Mouse (Mus musculus) spleen, postnatal 4 days (tissue): ENCODE data around the gene Kif27.

Source experiments
- DNase-seq, 2 experiments: peaks; one replicate each; pipeline ENCODE4 v3.0.0; 2022; ENCODE audit warnings: low spot score in 2 of 2

Gene Kif27

GRCm38 (mm10) chr13:58364353-58365175 is 5.6 kb upstream of the Kif27 start:
- no peak for DNase-seq

- DNase-seq, result no peak
Measured at GRCm38 (mm10) chr13:58359304-58359653, 357 bp upstream of the Kif27 start.

- DNase-seq, result no peak
Measured at GRCm38 (mm10) chr13:58352996-58353395, 5.9 kb downstream of the Kif27 start.

- no peak for DNase-seq
Measured at GRCm38 (mm10) chr13:58350606-58351005, 8.3 kb downstream of the Kif27 start.

- DNase-seq, result no peak
Measured at GRCm38 (mm10) chr13:58344505-58344904, 14.4 kb downstream of the Kif27 start.

- peak in 1 of 2 experiments; percentile 37 for DNase-seq
Measured at GRCm38 (mm10) chr13:58337456-58337855, 21.5 kb downstream of the Kif27 start.

GRCm38 (mm10) chr13:58334116-58334515 is 24.8 kb downstream of the Kif27 start:
- DNase-seq, result no peak

- DNase-seq, result no peak
Measured at GRCm38 (mm10) chr13:58317768-58318167, 41.2 kb downstream of the Kif27 start.

GRCm38 (mm10) chr13:58314991-58315390 is 43.9 kb downstream of the Kif27 start:
- peak in 1 of 2 experiments; percentile 18 for DNase-seq

- DNase-seq, result no peak
Measured at GRCm38 (mm10) chr13:58313758-58314157, 45.2 kb downstream of the Kif27 start.

- no peak for DNase-seq
Measured at GRCm38 (mm10) chr13:58311351-58311750, 47.6 kb downstream of the Kif27 start.

- no peak for DNase-seq
Measured at GRCm38 (mm10) chr13:58309499-58309898, 49.4 kb downstream of the Kif27 start.

GRCm38 (mm10) chr13:58307453-58307852 is 51.5 kb downstream of the Kif27 start:
- DNase-seq, result no peak

- DNase-seq, result no peak
Measured at GRCm38 (mm10) chr13:58305230-58305629, 53.7 kb downstream of the Kif27 start.

- DNase-seq, result no peak
Measured at GRCm38 (mm10) chr13:58302421-58303145, 56.3 kb downstream of the Kif27 start.

- DNase-seq, result no peak
Measured at GRCm38 (mm10) chr13:58301961-58302360, 57.0 kb downstream of the Kif27 start.

GRCm38 (mm10) chr13:58298756-58299155 is 60.2 kb downstream of the Kif27 start:
- DNase-seq, result no peak

GRCm38 (mm10) chr13:58295582-58295981 is 63.3 kb downstream of the Kif27 start:
- no peak for DNase-seq

GRCm38 (mm10) chr13:58292811-58293210 is 66.1 kb downstream of the Kif27 start:
- DNase-seq, result no peak

- no peak for DNase-seq
Measured at GRCm38 (mm10) chr13:58289308-58289707, 69.6 kb downstream of the Kif27 start.

- DNase-seq, result peak; percentile 75 to 95
Measured at GRCm38 (mm10) chr13:58287822-58288221, 71.1 kb downstream of the Kif27 start.

GRCm38 (mm10) chr13:58283466-58283865 is 75.5 kb downstream of the Kif27 start:
- DNase-seq, result no peak

- DNase-seq, result no peak
Measured at GRCm38 (mm10) chr13:58281936-58282335, 77.0 kb downstream of the Kif27 start.
